Mouse (Mus musculus) lung, adult 2 months (tissue): ENCODE measurements around the gene Bcas3.

Experiments used
- CTCF ChIP-seq: fragments of 200-500 bp; IDR thresholded peaks from 2 replicates; pipeline ENCODE4 v1.5.1; 2011; ENCODE audit warnings: mild to moderate bottlenecking, low read length, control low read depth; ENCODE audit not compliant: insufficient read depth
- POLR2A ChIP-seq: fragments of 200-500 bp; IDR thresholded peaks from 2 replicates; pipeline ENCODE4 v1.6.1; 2011; ENCODE audit warnings: low read depth, mild to moderate bottlenecking, control low read depth, low read length, borderline replicate concordance; ENCODE audit errors: extremely low read depth

GRCm38 (mm10) chr11:85829520-85830440 is 476.8 kb downstream of the Bcas3 start:
- no peak for TF ChIP-seq CTCF
- 0 out of 2 replicates have a peak, but pooled peaks have one; percentile 26 for TF ChIP-seq POLR2A
